ENCODE assay signal across 8 mouse cellular contexts in the genomic region with DNA sequence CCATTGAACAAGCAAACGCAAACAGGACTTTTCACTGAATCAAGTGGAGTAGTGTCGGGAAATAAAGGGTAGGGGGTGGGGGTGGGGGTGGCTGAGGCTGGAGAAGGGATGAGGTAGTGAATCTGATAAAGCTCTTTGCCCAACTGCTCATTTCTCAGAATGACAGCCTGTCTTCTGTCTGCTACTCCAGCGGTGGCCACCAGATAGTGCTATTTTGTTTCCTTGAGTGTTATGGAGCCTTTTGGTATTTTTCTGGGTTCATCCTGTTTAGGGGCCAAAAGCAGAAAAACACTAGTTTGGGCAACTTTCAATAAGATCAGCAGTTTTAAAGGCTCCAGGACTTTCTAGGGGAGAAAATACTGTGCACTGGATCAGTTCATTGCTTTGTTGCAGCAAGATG. TPM values are rescaled to one million over a fixed set of nuclear protein-coding genes. Genes with fewer than 3 reads are reported as not detected.
DNase-seq lines count a peak whose midpoint lies in the region; ATAC-seq and TF ChIP-seq lines count a peak whose summit lies in the region.

No protein-coding gene starts in this region.

- no peak overlapping the region for H3K4me3 ChIP-seq in heart, postnatal 0 days (ENCODE audit: low read depth, low read length)
- no peak overlapping the region for H3K4me3 ChIP-seq in heart, embryonic 12.5 days
- no peak overlapping the region for H3K4me3 ChIP-seq in forebrain, embryonic 15.5 days

- H3K4me2 ChIP-seq in heart, postnatal 0 days (ENCODE audit: low read depth, low read length): no peak overlapping the region
- H3K4me2 ChIP-seq in heart, embryonic 12.5 days: no peak overlapping the region
- no peak overlapping the region for H3K4me2 ChIP-seq in forebrain, embryonic 15.5 days (replicated peaks)

- TF ChIP-seq EP300 in heart, postnatal 0 days (IDR thresholded peaks at IDR 0.05; ENCODE audit: low read depth): no peak

- peak; percentile 48 for TF ChIP-seq CTCF in heart, postnatal 0 days (IDR thresholded peaks at IDR 0.05; ENCODE audit: low read depth)

- H3K27me3 ChIP-seq in heart, postnatal 0 days (ENCODE audit: control insufficient read depth, insufficient read depth, low read length): no peaks in the 10 kb centered on the region
- peaks cover 5% of the 10 kb centered on the region for H3K27me3 ChIP-seq in heart, embryonic 12.5 days (replicated peaks)
- H3K27me3 ChIP-seq in forebrain, embryonic 15.5 days: peaks cover under 1% of the 10 kb centered on the region; the same call in 1 of the 2 replicates
- H3K27me3 ChIP-seq in splenic B cell, adult 2 months (ENCODE audit: control insufficient read depth, insufficient read depth, low read length, poor library complexity, severe bottlenecking): no peaks in the 10 kb centered on the region

- no peak overlapping the region for H3K9ac ChIP-seq in heart, postnatal 0 days (replicated peaks; ENCODE audit: low read depth, low read length)
- no peak overlapping the region for H3K9ac ChIP-seq in heart, embryonic 12.5 days
- H3K9ac ChIP-seq in forebrain, embryonic 15.5 days (replicated peaks): no peak overlapping the region

- no peaks in the 10 kb centered on the region for H3K4me1 ChIP-seq in heart, postnatal 0 days (ENCODE audit: control insufficient read depth, insufficient read depth)
- no peaks in the 10 kb centered on the region for H3K4me1 ChIP-seq in heart, embryonic 12.5 days (replicated peaks)
- H3K4me1 ChIP-seq in forebrain, embryonic 15.5 days: no peaks in the 10 kb centered on the region

- 10% methylated on average over 3 of the region's 3 CpGs for WGBS in heart, postnatal 0 days
- WGBS in heart, embryonic 12.5 days: 10% methylated on average over 3 of the region's 3 CpGs
- WGBS in forebrain, embryonic 15.5 days: 15% methylated on average over 3 of the region's 3 CpGs

- H3K9me3 ChIP-seq in heart, postnatal 0 days (replicated peaks; ENCODE audit: control insufficient read depth, low read length): no peaks in the 10 kb centered on the region
- H3K9me3 ChIP-seq in heart, embryonic 12.5 days (replicated peaks): no peaks in the 10 kb centered on the region
- H3K9me3 ChIP-seq in forebrain, embryonic 15.5 days: no peaks in the 10 kb centered on the region

- no peak for ATAC-seq in heart, postnatal 0 days (ENCODE audit: insufficient read depth, low read depth)
- ATAC-seq in heart, embryonic 12.5 days (ENCODE audit: insufficient number of reproducible peaks, low FRiP score): no peak
- ATAC-seq in forebrain, embryonic 15.5 days (replicated peaks): 0 out of 2 replicates have a peak, but pooled peaks have one; percentile 29
- ATAC-seq in erythroblast, adult 5-6 weeks (replicated peaks; ENCODE audit: low FRiP score, poor library complexity, severe bottlenecking): no peak

- H3K27ac ChIP-seq in heart, postnatal 0 days (ENCODE audit: low read depth): no peak overlapping the region
- no peak overlapping the region for H3K27ac ChIP-seq in heart, embryonic 12.5 days (ENCODE audit: poor library complexity, severe bottlenecking)
- no peak overlapping the region for H3K27ac ChIP-seq in forebrain, embryonic 15.5 days (replicated peaks)

- DNase-seq in heart, postnatal 0 days (ENCODE audit: low spot score): no peak
- DNase-seq in 3T3-L1 (ENCODE audit: low read depth, low spot score) (peak; percentile 54), NIH3T3 (ENCODE audit: low read depth) (peak; percentile 69)
- peak; percentile 63 for DNase-seq in lung, postnatal 10 days
- DNase-seq in splenic B cell, adult 2 months (ENCODE audit: low read depth, low spot score): peak; percentile 40

- peaks cover 21% of the 10 kb centered on the region for H3K36me3 ChIP-seq in heart, postnatal 0 days (replicated peaks; ENCODE audit: control insufficient read depth, insufficient read depth, low read length)
- H3K36me3 ChIP-seq in heart, embryonic 12.5 days: peaks cover 29% of the 10 kb centered on the region
- peaks cover 30% of the 10 kb centered on the region for H3K36me3 ChIP-seq in forebrain, embryonic 15.5 days
- peaks cover under 1% of the 10 kb centered on the region; the same call in 1 of the 2 replicates for H3K36me3 ChIP-seq in splenic B cell, adult 2 months (ENCODE audit: control insufficient read depth, insufficient read depth, low read length, poor library complexity, severe bottlenecking)

RNA-seq across cellular contexts. Expression of gene Syt2, which starts 9.8 kb away (rescaled TPM):
- 0.53 TPM in 1 of 2 replicates, not detected in the other for total RNA-seq in heart, postnatal 0 days (2014; rRNA removed; ENCODE audit: low replicate concordance)
- polyA plus RNA-seq in heart, postnatal 0 days (2015; fragmentation: Nextera tagmentation; extraction: Ambion mirVana): 0.03 and 0.04 TPM in 2 replicates
- polyA plus RNA-seq in heart, embryonic 12.5 days (2016; fragmentation: Nextera tagmentation; extraction: Ambion mirVana): 0.23 and 0.86 TPM in 2 replicates
- 1.2 and 1.8 TPM in 2 replicates for polyA plus RNA-seq in forebrain, embryonic 15.5 days (2015; fragmentation: Nextera tagmentation; extraction: Ambion mirVana)
- 0.58 TPM in 1 of 2 replicates, not detected in the other for total RNA-seq in erythroblast, adult 5-6 weeks (2015; ENCODE audit: low replicate concordance)
- not detected in 2 replicates for total RNA-seq in erythroblast, adult 5-6 weeks (2017; ENCODE audit: low replicate concordance)
